Mouse (Mus musculus): ENCODE measurements at regions not wholly inside any gene's neighbourhood (a gene's known extent, or its start where the extent isn't known, plus 50 kb on each side); places are given as distances from the start of the nearest gene placed in this dataset.

DNA sequence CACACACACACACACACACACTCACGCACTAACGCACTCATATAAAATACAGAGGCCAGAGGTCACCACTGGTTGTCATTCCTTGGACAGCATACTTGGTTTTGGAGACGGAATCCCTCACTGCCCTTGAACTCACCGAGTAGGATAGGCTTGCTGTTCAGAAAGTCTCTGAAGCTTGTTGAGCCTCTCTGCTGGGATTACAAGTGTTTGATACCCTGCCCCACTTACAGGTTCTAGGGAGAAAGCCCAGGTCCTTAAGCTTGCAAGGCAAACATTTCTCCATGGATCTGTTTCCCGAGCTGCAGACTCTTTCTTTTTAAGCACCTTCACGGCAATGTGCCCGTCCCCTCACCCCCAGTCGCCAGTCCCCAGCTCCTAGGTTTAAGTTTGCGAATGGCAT lies 254.0 kb upstream of the Hs6st1 start:
- no peak for TF ChIP-seq GATA1 (IDR thresholded peaks at IDR 0.05; ENCODE audit: borderline replicate concordance, low read length)
- TF ChIP-seq FLI1 (IDR thresholded peaks at IDR 0.05; ENCODE audit: low read length): no peak

All from megakaryocyte, embryonic 14.5 days (primary cell).